14 mouse cellular contexts compared by ENCODE assay signal in genomic region chr6:122654301-122654700, GRCm38 (mm10). TPM values are rescaled to one million over a fixed set of nuclear protein-coding genes. Genes with fewer than 3 reads are reported as not detected.
DNase-seq lines count a peak whose midpoint lies in the region; TF ChIP-seq lines count a peak whose summit lies in the region.
"Had no signal": no experiment of that assay in that cellular context is flagged by ENCODE, and none has a peak within 500 bp of the region (broad histone marks: within the 10 kb centered on the region; RNA-seq: fewer than 3 reads in every experiment).

No protein-coding gene starts in this region.

- no peak for TF ChIP-seq POLR2A in spleen, adult 2 months (IDR thresholded peaks at IDR 0.05; ENCODE audit: low read depth, low read length)

- no peaks in the 10 kb centered on the region for H3K36me3 ChIP-seq in spleen, adult 2 months (ENCODE audit: control insufficient read depth, insufficient read depth, low read length)
- H3K36me3 ChIP-seq: hindbrain, embryonic 13.5 days had no signal

- no peak for TF ChIP-seq CTCF in spleen, adult 2 months (IDR thresholded peaks at IDR 0.05; ENCODE audit: extremely low read depth, insufficient read depth, insufficient read length, insufficient replicate concordance)

- H3K4me1 ChIP-seq in spleen, adult 2 months (ENCODE audit: control insufficient read depth, insufficient read depth, insufficient read length), result no peaks in the 10 kb centered on the region; the same call in 1 of the 2 replicates
- H3K4me1 ChIP-seq: hindbrain, embryonic 13.5 days had no signal

- H3K4me3 ChIP-seq in spleen, adult 2 months (ENCODE audit: extremely low read depth, insufficient read depth, insufficient read length), result no peak overlapping the region
- H3K4me3 ChIP-seq: hindbrain, embryonic 13.5 days had no signal

- peak overlapping the region; percentile 38; the same call in 1 of the 2 replicates for H3K27ac ChIP-seq in spleen, adult 2 months (ENCODE audit: insufficient read depth, low read length)
- H3K27ac ChIP-seq: hindbrain, embryonic 13.5 days had no signal

- peak; percentile 23 to 37 for DNase-seq in adrenal gland, adult (ENCODE audit: inconsistent age in 2 of 2, low spot score in 1 of 2)
- DNase-seq in adrenal gland, adult 18-20 months (ENCODE audit: low spot score in 2 of 2), result no peak
- DNase-seq in spleen, adult 2 months (ENCODE audit: low read depth in 1 of 2, low spot score in 2 of 2), result peak in 1 of 2 experiments; percentile 45
- no peak for DNase-seq in spleen, postnatal 14 days (ENCODE audit: low spot score in 2 of 2)
- peak; percentile 69 for DNase-seq in lung, postnatal 36 days
- no peak for DNase-seq in frontal cortex, postnatal 36 days (ENCODE audit: low spot score in 2 of 2)
- no peak for DNase-seq in thymus, postnatal 4 days
- no peak for DNase-seq in layer of hippocampus, adult 9-10 months (ENCODE audit: low spot score)
- DNase-seq: gastrocnemius, postnatal 10 days; kidney, postnatal 10 days; thymus, adult 18-20 months had no signal

- H3K27me3 ChIP-seq in spleen, adult 2 months (ENCODE audit: control insufficient read depth, insufficient read depth, low read length), result no peaks in the 10 kb centered on the region
- H3K27me3 ChIP-seq: hindbrain, embryonic 13.5 days had no signal

- WGBS in spleen, adult 2 months, result 6% methylated on average over 6 of the region's 6 CpGs

RNA-seq across cellular contexts. Expression of gene Dppa3, which starts 28.1 kb away (rescaled TPM):
- total RNA-seq in adrenal gland, adult 18-20 months (2021), result not detected
- not detected in 2 replicates for polyA plus RNA-seq in spleen, adult 2 months (2012; rRNA removed)
- total RNA-seq: gastrocnemius, postnatal 10 days; left cerebral cortex, adult 8-10 months had no signal
- polyA plus RNA-seq: hindbrain, embryonic 13.5 days; neural tube, embryonic 11.5 days had no signal

RNA-seq across cellular contexts. Expression of gene Gdf3, which starts 44.4 kb away (rescaled TPM):
- not detected for total RNA-seq in adrenal gland, adult 18-20 months (2021)
- 0.49 and 0.60 TPM in 2 replicates for polyA plus RNA-seq in spleen, adult 2 months (2012; rRNA removed)
- total RNA-seq: gastrocnemius, postnatal 10 days; left cerebral cortex, adult 8-10 months had no signal

RNA-seq across cellular contexts. Expression of gene Apobec1, which starts 52.1 kb away (rescaled TPM):
- total RNA-seq in adrenal gland, adult 18-20 months (2021), result 10 to 100 TPM in 1 of 2 experiments, 1 to 10 TPM in 1; 9.6 to 17.0 TPM
- polyA plus RNA-seq in spleen, adult 2 months (2012; rRNA removed), result 44.0 and 60.3 TPM in 2 replicates

RNA-seq across cellular contexts. Expression of gene Nanog, which starts 53.0 kb away (rescaled TPM):
- total RNA-seq in adrenal gland, adult 18-20 months (2021), result not detected
- polyA plus RNA-seq in spleen, adult 2 months (2012; rRNA removed), result not detected in 2 replicates
- total RNA-seq: gastrocnemius, postnatal 10 days; left cerebral cortex, adult 8-10 months had no signal
- polyA plus RNA-seq: neural tube, embryonic 11.5 days had no signal

Comparison
In these comparisons a context has a peak if more than half of its experiments do, and no peak if none do; other contexts are left out.
1. DNase-seq: peak in adrenal gland, adult (2 of 2) and lung, postnatal 36 days (single experiment); none in adrenal gland, adult 18-20 months (0 of 2), spleen, postnatal 14 days (0 of 2), frontal cortex, postnatal 36 days (0 of 2), thymus, postnatal 4 days (single experiment) and layer of hippocampus, adult 9-10 months (single experiment).